Mouse (Mus musculus): ENCODE measurements around the gene Mtcp1.

Mtcp1 gene

GRCm38 (mm10) chrX:75415936-75416785 lies at the start of gene Mtcp1, which contains the start of the genes Cmc4 and Brcc3:
Mtcp1 (minus strand) TSS chrX:75416588.
Cmc4 (minus strand) TSS chrX:75416584.
Brcc3 (plus strand) TSS chrX:75416628.
- DNase-seq (ENCODE audit: low spot score in 2 of 2): peak; percentile 77 to 85

DNA sequence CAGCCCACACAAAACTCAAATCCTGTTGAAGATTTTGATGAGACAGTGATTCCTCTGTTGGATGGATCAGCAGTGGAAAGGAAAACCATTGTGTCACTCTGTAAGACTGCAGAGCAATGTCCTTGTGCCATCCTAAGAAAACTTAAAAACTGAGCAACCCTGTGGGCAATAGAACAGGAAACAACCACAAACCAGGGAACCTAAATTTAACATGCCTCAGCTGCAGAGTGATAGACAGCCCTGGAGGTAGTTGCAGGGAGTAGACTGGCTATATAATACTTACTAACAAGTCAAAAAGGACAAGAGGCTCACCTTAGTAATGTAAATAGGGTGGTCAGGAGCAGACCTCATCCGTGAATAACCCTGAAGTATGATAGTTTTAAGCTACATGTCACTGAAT lies 38.2 kb upstream of the Mtcp1 start:
- no peak for DNase-seq (ENCODE audit: low spot score in 2 of 2)

- DNase-seq (ENCODE audit: low spot score in 2 of 2): no peak
Observed at GRCm38 (mm10) chrX:75409711-75410110, 6.7 kb downstream of the Mtcp1 start.

DNA sequence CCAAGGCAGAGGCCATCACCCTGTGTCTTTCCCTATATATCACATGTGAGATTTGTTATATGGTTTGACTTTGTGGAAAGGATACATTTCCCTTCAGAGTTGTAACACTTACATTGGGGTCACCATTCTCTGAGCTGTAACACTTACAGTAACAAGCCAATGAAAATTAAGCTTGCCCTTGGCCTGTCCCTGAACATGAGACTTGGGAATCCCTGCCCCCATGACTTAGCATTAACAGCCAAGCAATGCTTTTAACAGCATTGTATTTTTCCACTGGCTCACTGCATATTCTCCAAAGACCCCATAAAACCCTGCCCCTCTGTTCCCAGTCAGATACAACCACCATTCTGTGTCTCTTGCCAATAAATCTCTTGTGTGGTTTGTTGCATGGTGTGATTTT lies 13.0 kb downstream of the Mtcp1 start:
- no peak for DNase-seq (ENCODE audit: low spot score in 2 of 2)

DNA sequence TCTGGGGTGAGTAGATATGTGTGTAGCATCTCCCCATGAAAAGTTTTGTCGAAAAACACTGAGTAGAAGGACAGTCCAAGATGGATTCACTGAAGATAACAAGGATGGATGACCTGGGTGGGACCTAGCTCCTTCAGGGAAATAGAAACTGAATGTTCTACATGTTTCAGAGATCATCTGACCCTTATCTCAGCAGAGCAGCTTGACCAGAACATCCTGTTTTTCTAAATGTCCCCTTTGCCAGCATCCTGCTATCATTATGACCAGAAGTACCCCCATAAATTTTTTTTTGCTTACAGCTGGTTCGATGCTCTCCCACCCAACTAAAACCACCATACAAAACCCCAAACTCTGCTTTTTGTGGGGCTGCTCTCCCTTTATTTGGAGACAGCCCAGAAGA lies 13.7 kb downstream of the Mtcp1 start:
- DNase-seq (ENCODE audit: low spot score in 2 of 2): no peak

GRCm38 (mm10) chrX:75399471-75399870 lies 16.9 kb downstream of the Mtcp1 start:
- DNase-seq (ENCODE audit: low spot score in 2 of 2): no peak

DNA sequence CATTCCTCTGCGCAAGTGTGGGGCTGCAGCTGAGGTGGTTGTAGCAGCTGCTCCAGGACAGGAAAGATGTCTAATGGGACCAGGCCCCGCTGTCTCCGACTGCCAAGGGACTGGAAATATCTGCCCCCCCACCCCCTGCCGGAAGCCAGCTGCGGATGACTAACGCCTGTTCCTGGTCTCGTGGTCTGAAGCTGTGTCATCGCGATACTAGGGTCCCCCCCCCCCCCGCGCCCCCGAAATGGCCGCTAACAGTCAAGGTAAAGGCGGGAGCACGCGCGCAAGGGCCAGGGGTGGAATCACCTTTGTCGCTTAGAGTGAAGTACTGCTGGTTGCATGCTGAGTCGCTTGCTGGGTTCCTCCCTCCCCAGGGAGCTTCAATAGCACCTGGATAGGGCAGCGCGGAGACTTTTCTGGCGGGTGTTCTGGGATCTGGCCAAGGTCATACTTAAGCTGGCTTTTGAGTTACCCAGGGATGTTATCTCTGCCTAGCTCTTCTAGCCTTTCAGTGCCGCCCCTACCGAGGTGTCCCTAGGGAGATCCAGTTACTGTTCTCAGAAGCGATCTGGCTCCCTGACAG lies 34.1 kb downstream of the Mtcp1 start, which contains the start of the genes Fundc2 and F8:
Gene Fundc2, plus strand, starts transcription at position 205 of the 577 bp plus-strand sequence.
Gene F8, minus strand, starts transcription at position 421 of the 577 bp plus-strand sequence.
- peak; percentile 44 to 47 for DNase-seq (ENCODE audit: low spot score in 2 of 2)

GRCm38 (mm10) chrX:75381699-75382098 lies 34.7 kb downstream of the Mtcp1 start:
- DNase-seq (ENCODE audit: low spot score in 2 of 2): no peak

DNA sequence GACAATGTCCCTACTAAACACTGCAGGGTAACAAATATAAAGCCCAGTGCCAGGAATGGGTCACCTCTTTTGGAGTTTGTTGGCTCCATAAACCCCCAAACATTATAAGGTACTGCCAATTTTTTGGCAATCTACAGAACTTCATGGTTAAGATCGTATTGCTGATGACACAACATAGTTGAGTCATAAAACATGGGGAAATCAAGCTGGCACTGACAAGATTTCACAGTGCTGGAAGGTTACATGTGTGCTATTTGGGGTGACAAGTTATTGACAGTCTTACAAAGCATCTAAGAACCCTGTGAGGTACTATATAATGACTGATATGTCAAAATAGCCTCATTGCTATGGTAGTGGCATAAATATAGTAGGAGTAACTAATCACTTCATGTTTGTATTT lies 35.2 kb downstream of the Mtcp1 start:
- no peak for DNase-seq (ENCODE audit: low spot score in 2 of 2)

- no peak for DNase-seq (ENCODE audit: low spot score in 2 of 2)
Observed at GRCm38 (mm10) chrX:75376815-75377214, 39.6 kb downstream of the Mtcp1 start.

- no peak for DNase-seq (ENCODE audit: low spot score in 2 of 2)
Observed at GRCm38 (mm10) chrX:75372666-75373425, 43.5 kb downstream of the Mtcp1 start.

GRCm38 (mm10) chrX:75370197-75370596 lies 46.2 kb downstream of the Mtcp1 start:
- no peak for DNase-seq (ENCODE audit: low spot score in 2 of 2)
